Mouse (Mus musculus) embryonic facial prominence, embryonic 13.5 days (tissue): Measurements from ENCODE around the gene Mpzl3. TPM values are rescaled to one million over a fixed set of nuclear protein-coding genes. Genes with fewer than 3 reads are reported as not detected.

Source experiments
- ATAC-seq: fragments of 200-750 bp; cut with Nextera tagmentation; 2 replicates; pipeline ENCODE4 v1.8.0; 2017; ENCODE audit warnings: low read depth; ENCODE audit not compliant: insufficient number of reproducible peaks, insufficient read depth, low FRiP score, low TSS enrichment
- H3K27ac ChIP-seq: fragments of 300-500 bp; sonication (generic); 2 replicates; pipeline ENCODE4 v1.5.1; 2015; ENCODE audit warnings: moderate library complexity, mild to moderate bottlenecking, inconsistent platforms
- H3K27me3 ChIP-seq: fragments of 300-500 bp; sonication (generic); 2 replicates; pipeline ENCODE4 v1.6.1; 2015; ENCODE audit warnings: mild to moderate bottlenecking, inconsistent platforms
- H3K36me3 ChIP-seq: fragments of 300-500 bp; sonication (generic); 2 replicates; pipeline ENCODE4 v1.6.1; 2015; ENCODE audit warnings: mild to moderate bottlenecking, inconsistent platforms
- H3K4me1 ChIP-seq: fragments of 300-500 bp; sonication (generic); 2 replicates; pipeline ENCODE4 v1.6.1; 2015; ENCODE audit warnings: inconsistent platforms
- H3K4me2 ChIP-seq: fragments of 300-500 bp; sonication (generic); 2 replicates; pipeline ENCODE4 v1.6.1; 2015; ENCODE audit warnings: moderate library complexity, mild to moderate bottlenecking, inconsistent platforms
- H3K4me3 ChIP-seq: fragments of 300-500 bp; sonication (generic); 2 replicates; pipeline ENCODE4 v1.5.1; 2015; ENCODE audit warnings: mild to moderate bottlenecking, inconsistent platforms
- H3K9ac ChIP-seq: fragments of 300-500 bp; sonication (generic); 2 replicates; pipeline ENCODE4 v1.6.1; 2015; ENCODE audit warnings: mild to moderate bottlenecking, inconsistent platforms
- H3K9me3 ChIP-seq: fragments of 300-500 bp; sonication (generic); 2 replicates; pipeline ENCODE4 v1.6.1; 2016; ENCODE audit warnings: inconsistent platforms
- WGBS: fragments of 180-500 bp; shearing (Covaris S2); methylation state at CpG from one replicate; pipeline ENCODE4 v1.1.7; 2015; ENCODE audit warnings: mixed read lengths; 5-methylcytosine and 5-hydroxymethylcytosine counted together
- polyA plus RNA-seq: library from polyadenylated mRNA; unstranded; fragments of >200 nt; fragmentation: Nextera tagmentation; extraction: Ambion mirVana; gene quantifications from 2 replicates; pipeline ENCODE4 v1.2.1, GENCODE M21; 2015

Mpzl3 gene
- polyA plus RNA-seq = 1.8 and 2.3 TPM in 2 replicates

DNA sequence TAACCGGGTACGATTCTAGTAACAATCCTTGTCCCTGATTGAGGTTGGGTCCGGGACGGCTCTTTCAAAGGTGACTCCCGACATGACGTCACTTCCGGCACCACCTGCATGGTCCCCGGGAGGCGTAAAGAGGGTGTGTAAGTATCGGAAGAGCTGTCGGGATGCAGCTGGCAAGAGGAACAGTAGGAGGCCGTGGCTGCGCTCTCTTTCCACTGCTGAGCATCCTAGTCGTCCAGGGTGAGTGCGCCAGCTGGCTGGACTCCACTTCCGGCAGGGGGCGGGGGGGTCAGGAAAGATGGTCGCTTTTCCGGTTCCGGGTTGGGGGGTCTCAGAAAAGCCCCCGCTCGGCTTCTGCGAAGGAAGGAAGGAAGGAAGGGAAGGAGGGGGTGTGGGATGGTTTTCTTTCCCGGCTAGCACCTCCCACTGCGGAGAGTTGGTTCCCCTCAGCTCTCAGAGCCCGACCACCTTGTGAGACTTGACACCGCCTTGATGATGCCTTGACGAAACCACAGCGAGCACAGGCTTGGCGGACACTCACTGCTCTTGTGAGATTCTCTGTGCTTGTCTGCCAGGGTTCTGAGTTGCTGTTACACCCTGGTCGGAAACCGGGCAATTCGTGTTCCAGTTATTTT is at the start of gene Mpzl3:
TSS of gene Mpzl3 (plus strand) at position 105 of the 632 bp plus-strand sequence.
- Histone ChIP-seq H3K36me3 (no peaks in the 10 kb centered on the region), H3K27ac (peak within 1 kb of the TSS; percentile 94), H3K4me1 (no peaks in the 10 kb centered on the region), H3K4me2 (peak within 1 kb of the TSS; percentile 69), H3K9ac (peak within 1 kb of the TSS; percentile 66), H3K27me3 (peaks cover 49% of the 10 kb centered on the region), H3K9me3 (no peaks in the 10 kb centered on the region), H3K4me3 (peak within 1 kb of the TSS; percentile 65)
- peak; percentile 86 for ATAC-seq
- WGBS = 0% methylated on average over 33 of the region's 33 CpGs

DNA sequence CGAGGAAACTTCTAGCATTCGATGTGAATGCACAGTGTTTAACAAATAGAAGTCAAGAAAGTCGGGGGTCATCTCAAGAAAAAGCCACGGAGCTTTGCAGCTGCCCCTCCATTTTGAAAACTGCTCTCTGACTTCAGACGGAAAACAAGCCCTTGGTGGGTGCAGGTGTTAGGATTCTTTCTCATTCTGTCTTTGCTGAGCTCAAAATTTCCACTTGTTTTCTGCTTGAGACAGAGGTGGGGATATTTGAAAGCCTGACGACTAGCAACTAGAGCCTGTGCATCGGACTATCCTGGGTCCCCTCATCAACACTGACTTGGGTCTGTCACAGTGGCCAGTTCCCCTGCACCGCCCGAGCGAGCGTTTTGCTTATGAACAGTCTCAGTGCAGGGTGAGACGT is 47.6 kb upstream of the Mpzl3 start:
- Histone ChIP-seq H3K9me3 (no peaks in the 10 kb centered on the region), H3K4me3 (no peak overlapping the region), H3K27ac (no peak overlapping the region), H3K36me3 (no peaks in the 10 kb centered on the region), H3K4me1 (no peaks in the 10 kb centered on the region), H3K9ac (no peak overlapping the region), H3K4me2 (no peak overlapping the region), H3K27me3 (peaks cover 13% of the 10 kb centered on the region)
- ATAC-seq = no peak
- 79% methylated on average over 12 of the region's 12 CpGs for WGBS

DNA sequence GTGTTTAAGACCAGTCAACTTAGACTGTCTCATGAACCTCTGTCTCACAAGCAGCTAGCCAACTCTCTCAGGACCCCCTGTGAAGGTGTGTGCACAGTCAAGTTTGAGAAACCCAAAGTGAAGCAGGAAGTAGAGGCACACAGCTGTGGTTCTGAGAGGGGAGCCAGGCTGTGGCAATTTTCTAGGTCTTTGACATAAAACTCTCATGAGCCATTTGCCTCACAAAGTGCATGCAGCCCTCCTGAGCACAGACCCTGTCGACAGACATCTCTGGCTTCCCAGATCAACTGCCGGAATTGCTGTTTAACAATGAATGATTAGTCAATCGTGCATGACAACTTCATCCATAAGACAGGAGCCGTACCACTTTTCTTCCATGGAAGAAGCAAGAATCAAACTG is 46.6 kb upstream of the Mpzl3 start:
- Histone ChIP-seq H3K27ac (no peak overlapping the region), H3K4me1 (no peaks in the 10 kb centered on the region), H3K9me3 (no peaks in the 10 kb centered on the region), H3K27me3 (peaks cover 13% of the 10 kb centered on the region), H3K4me3 (no peak overlapping the region), H3K36me3 (no peaks in the 10 kb centered on the region), H3K9ac (no peak overlapping the region), H3K4me2 (no peak overlapping the region)
- 82% methylated on average over 4 of the region's 4 CpGs for WGBS
- ATAC-seq = no peak

DNA sequence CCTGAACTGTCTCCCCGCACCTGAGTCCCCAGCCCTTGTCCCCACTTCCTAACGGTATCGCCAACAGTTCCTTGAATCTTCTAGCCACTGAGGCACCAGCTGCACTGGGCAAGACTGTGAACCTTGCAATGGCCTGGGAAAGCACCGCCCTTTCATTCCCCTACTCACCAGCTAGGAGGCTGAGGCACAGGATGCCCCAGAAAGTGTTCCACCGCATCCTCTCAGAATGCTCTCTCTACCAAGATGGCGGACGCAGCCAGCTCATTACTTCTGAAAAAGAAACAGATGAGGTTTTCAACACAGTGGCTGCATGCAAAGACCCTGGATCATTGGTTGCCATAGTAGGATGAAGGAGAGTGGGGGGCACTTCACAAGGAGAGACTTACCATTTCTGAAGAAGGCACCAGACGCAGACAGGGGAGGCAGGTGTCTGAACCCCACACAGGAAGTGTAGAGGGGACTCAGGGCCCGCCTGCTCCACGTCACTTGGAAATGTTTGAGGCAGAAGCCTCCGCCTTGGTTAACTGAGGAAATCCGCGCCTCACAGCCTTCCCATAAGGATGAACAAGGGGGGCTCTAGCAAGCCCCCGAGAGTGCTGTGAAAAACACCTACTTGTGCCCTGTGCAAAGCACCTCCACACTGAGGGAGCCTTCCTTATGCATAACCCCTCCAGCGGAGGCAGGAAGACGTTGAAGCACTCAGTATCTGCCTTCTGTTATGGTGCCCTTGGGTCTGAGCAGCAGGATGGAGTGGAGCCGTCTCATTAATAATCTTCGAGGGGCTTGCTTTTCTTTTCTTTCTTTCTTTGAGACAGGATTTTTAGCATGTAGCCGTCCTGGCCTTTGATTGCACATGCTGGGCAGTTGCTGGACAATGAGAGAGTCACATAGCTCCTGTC is 45.6 kb upstream of the Mpzl3 start, which contains the start of gene Cd3e:
TSS of gene Cd3e (minus strand) at position 448 of the 899 bp plus-strand sequence.
- Histone ChIP-seq H3K27me3 (peaks cover 13% of the 10 kb centered on the region), H3K9me3 (no peaks in the 10 kb centered on the region), H3K4me2 (no peak within 1 kb of the TSS), H3K4me3 (no peak within 1 kb of the TSS), H3K27ac (no peak within 1 kb of the TSS), H3K36me3 (no peaks in the 10 kb centered on the region), H3K9ac (no peak within 1 kb of the TSS), H3K4me1 (no peaks in the 10 kb centered on the region)
- 87% methylated on average over 19 of the region's 19 CpGs for WGBS
- no peak for ATAC-seq

DNA sequence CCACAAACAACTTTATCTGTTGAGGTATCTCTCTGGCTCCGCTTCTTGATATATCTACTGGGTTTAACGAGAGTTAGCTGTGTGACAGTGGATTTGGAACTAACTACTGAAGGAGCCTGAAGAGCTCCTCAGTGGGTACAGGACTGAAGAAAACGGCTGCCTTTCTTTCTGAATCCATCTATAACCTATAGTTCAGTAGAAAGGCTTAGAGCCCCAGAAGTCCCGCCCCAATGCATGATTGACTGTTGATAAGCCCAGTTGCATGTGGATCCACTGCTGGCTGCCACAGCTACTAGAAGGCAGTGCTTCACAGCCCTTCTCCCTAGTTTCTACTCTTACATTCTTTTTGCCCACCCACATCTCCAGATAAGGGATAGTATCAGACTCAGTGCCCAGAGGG is 44.5 kb upstream of the Mpzl3 start:
- 69% methylated on average over 4 of the region's 4 CpGs for WGBS
- Histone ChIP-seq H3K4me1 (no peaks in the 10 kb centered on the region), H3K4me3 (no peak overlapping the region), H3K9ac (no peak overlapping the region), H3K4me2 (no peak overlapping the region), H3K36me3 (no peaks in the 10 kb centered on the region), H3K27ac (no peak overlapping the region), H3K27me3 (peaks cover 13% of the 10 kb centered on the region), H3K9me3 (no peaks in the 10 kb centered on the region)
- no peak for ATAC-seq

DNA sequence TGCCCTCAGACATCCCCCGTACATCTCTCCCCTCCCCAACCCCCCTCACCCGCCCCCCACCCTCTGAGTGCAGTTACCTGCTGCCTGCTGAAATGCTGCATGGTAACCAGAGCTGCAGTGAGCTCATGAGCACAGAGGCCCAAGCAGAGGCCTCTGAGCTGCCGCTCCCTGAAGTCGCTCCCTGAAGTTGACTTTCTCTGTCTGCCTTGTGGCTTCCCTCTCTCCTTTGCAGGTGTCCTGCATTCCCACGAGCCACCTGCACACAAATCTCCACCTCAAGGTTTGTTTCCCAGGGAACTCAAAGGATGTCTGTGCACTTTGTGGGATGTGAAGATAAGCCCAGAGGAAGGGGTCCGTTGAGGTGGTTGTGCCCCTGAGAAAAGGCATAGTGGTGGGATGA is 43.7 kb upstream of the Mpzl3 start:
- 42% methylated on average over 6 of the region's 6 CpGs for WGBS
- H3K4me1 ChIP-seq = no peaks in the 10 kb centered on the region
- no peak overlapping the region for H3K9ac ChIP-seq
- no peak overlapping the region for H3K27ac ChIP-seq
- no peak overlapping the region for H3K4me2 ChIP-seq
- ATAC-seq = no peak
- H3K4me3 ChIP-seq = no peak overlapping the region
- H3K27me3 ChIP-seq = peaks cover 13% of the 10 kb centered on the region
- no peaks in the 10 kb centered on the region for H3K36me3 ChIP-seq
- H3K9me3 ChIP-seq = no peaks in the 10 kb centered on the region

DNA sequence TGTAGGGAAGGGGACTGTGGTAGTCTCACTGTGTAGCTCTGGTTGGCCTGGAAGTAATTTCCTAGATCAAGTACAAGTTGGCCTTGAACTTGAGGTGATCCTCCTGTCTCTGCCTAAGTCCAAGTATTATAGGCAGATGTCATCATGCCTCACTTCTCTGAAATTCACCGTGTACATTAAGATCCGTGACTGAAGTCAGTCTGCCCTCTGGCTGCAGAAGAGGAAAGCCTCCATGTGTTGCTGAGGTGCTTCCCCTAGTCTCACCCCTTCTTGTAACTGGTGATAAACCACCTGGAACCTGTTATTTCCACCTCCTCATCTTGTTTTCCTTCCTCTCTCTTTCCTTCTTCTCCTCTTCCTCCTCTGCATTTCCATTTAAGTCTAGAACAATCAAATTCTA is 40.1 kb upstream of the Mpzl3 start:
- no peak for ATAC-seq
- Histone ChIP-seq H3K4me2 (no peak overlapping the region), H3K9me3 (no peaks in the 10 kb centered on the region), H3K27ac (no peak overlapping the region), H3K4me3 (no peak overlapping the region), H3K4me1 (no peaks in the 10 kb centered on the region), H3K36me3 (no peaks in the 10 kb centered on the region), H3K27me3 (peaks cover 9% of the 10 kb centered on the region), H3K9ac (no peak overlapping the region)
- WGBS = 29% methylated on average over 2 of the region's 2 CpGs

DNA sequence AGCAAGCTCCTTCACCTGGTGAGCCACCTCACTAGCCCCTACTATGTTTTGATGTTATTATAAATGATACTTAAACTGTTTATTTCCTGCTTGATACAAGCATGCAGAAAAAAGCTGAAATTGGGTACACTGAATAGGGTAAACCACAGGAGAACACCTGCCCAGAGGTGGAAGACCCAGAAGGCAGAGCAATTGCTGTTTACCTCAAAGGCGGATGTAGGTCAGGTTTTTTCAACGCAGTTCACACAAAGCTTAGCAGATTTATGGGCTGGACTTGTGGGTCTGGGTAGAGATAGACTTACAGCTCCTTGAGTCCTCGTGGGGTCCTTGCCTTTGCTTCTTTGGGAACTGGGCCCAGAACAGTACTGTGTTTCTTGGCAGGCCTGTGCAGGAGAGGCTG is 39.1 kb upstream of the Mpzl3 start:
- Histone ChIP-seq H3K27ac (no peak overlapping the region), H3K9me3 (no peaks in the 10 kb centered on the region), H3K36me3 (no peaks in the 10 kb centered on the region), H3K27me3 (peaks cover 9% of the 10 kb centered on the region), H3K9ac (no peak overlapping the region), H3K4me1 (no peaks in the 10 kb centered on the region), H3K4me2 (no peak overlapping the region), H3K4me3 (no peak overlapping the region)
- ATAC-seq = no peak
- WGBS = 75% methylated on average over 3 of the region's 3 CpGs

DNA sequence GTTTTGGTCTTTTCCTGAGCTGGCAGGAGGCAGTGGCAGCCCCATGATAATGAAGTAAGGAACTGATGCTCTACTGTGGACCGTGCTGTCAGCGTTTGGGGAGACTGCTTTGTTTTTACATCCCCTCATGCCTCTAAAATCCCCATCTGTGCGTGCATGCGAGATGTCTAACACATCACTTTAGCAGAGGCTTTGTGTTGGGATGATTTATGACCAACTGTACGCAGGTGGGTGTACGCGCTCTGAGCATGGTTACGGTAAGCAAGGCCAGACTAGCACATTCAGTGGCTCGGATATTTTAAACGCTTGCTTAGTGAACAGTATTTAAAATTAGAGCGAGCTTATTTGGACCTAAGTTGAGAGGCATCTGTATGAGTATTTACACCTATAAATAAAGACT is 37.0 kb upstream of the Mpzl3 start:
- Histone ChIP-seq H3K4me2 (no peak overlapping the region), H3K4me1 (no peaks in the 10 kb centered on the region), H3K27me3 (no peaks in the 10 kb centered on the region), H3K36me3 (no peaks in the 10 kb centered on the region), H3K9ac (no peak overlapping the region), H3K4me3 (no peak overlapping the region), H3K27ac (no peak overlapping the region), H3K9me3 (no peaks in the 10 kb centered on the region)
- 84% methylated on average over 11 of the region's 11 CpGs for WGBS
- no peak for ATAC-seq

DNA sequence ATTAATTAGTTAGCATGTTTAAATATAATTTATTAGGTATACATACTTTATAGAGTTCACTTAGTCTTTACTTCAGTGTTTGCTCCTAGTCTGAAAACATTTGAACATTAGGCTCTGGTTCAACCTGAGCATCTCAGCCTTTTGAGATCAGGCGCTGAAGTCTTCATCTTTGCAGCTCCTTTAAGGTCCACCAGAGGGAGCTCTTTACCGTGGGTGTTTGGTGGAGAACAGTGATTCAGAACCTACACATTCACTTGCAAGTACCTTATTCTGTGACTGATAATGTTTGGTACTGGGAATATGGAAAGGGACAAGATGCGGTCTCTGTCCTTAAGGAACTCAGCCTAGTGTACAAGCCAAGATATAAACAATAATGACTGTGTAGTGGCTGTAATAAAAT is 32.2 kb upstream of the Mpzl3 start:
- Histone ChIP-seq H3K36me3 (no peaks in the 10 kb centered on the region), H3K9me3 (no peaks in the 10 kb centered on the region), H3K9ac (no peak overlapping the region), H3K4me3 (no peak overlapping the region), H3K4me2 (no peak overlapping the region), H3K27me3 (peaks cover 3% of the 10 kb centered on the region; the same call in 1 of the 2 replicates), H3K4me1 (no peaks in the 10 kb centered on the region), H3K27ac (no peak overlapping the region)
- WGBS = 8% methylated on average over 3 of the region's 3 CpGs
- ATAC-seq = no peak

DNA sequence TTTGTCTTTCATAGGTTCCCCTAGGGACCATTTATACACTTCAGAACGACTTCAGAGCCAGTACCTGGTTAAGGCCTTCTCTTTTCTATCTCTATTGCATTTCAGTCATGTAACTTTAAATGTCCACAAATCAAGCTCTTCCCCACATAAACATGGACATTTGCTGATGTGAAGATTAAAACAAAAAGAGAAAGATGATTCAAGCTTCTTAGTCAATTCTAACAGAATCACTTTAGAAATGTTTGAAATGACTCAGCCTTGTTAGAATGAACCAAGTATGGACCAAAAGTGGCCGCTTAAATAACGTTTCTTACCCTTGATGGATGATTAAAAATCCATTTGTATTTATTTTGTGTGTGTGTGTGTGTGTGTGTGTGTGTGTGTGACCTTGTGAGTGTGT is 31.3 kb upstream of the Mpzl3 start:
- no peak for ATAC-seq
- Histone ChIP-seq H3K27me3 (peaks cover 3% of the 10 kb centered on the region; the same call in 1 of the 2 replicates), H3K36me3 (no peaks in the 10 kb centered on the region), H3K4me3 (no peak overlapping the region), H3K27ac (no peak overlapping the region), H3K4me2 (no peak overlapping the region), H3K4me1 (no peaks in the 10 kb centered on the region; the same call in 1 of the 2 replicates), H3K9me3 (no peaks in the 10 kb centered on the region), H3K9ac (no peak overlapping the region)
- 60% methylated on average over 3 of the region's 3 CpGs for WGBS

DNA sequence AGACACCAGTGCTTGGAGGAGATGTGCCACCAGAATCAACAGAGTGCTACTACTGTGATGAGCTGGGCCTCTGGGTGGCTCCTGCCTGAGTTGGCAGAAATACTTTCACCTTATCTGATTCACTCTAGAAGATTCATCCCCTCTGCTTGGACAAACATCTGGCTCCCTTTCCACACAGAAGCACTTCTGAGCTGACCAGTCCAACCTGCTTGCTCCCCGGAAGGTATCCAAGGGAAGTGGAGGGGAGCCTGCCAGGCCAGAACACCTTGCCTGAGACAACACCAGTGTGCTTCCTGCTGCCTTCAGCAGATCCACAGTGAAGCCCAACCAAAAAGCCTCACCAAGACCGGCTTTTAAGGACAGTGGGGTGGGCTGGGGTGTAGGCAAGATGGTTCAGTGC is 30.8 kb upstream of the Mpzl3 start:
- 81% methylated on average over 2 of the region's 2 CpGs for WGBS
- Histone ChIP-seq H3K27me3 (peaks cover 3% of the 10 kb centered on the region; the same call in 1 of the 2 replicates), H3K4me2 (no peak overlapping the region), H3K9me3 (no peaks in the 10 kb centered on the region), H3K4me3 (no peak overlapping the region), H3K9ac (no peak overlapping the region), H3K27ac (no peak overlapping the region), H3K36me3 (no peaks in the 10 kb centered on the region), H3K4me1 (no peaks in the 10 kb centered on the region; the same call in 1 of the 2 replicates)
- no peak for ATAC-seq
